Mouse (Mus musculus): ENCODE results near the gene Tmem107. TPM values are rescaled to one million over a fixed set of nuclear protein-coding genes. Genes with fewer than 3 reads are reported as not detected.

Tmem107 gene
- total and polyA plus RNA-seq, 2 experiments from 2014 or later = 27.8 to 61.8 TPM

DNA sequence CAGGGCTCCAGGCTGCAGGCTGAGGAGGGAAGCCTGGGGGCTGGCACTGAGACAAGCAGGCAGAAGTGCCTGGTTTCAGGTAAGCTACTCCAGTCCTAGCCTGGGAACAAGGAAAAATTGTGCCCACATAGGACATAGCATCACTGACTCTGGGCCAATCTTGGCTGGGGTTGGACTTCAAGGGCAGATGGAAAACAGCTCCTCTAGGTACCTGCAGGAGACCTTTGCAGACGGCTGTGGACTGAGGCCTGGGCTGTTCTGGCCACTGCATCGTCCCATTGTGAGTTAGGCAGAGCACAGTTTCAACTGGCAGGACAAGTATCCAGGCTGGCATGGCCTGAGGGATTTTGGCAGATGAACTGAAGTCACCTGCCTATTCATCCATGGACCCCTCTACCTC is 35.2 kb downstream of the Tmem107 start:
- DNase-seq (ENCODE audit: low spot score) (no peak), ATAC-seq (ENCODE audit: low FRiP score) (no peak)
- Histone ChIP-seq H3K4me2 (ENCODE audit: low read depth, low read length, poor library complexity, severe bottlenecking) (no peak overlapping the region), H3K36me3 (ENCODE audit: insufficient read depth, low read length) (peaks cover 79% of the 10 kb centered on the region), H3K9me3 (ENCODE audit: low read length) (no peaks in the 10 kb centered on the region), H3K9ac (replicated peaks; ENCODE audit: low read length, poor library complexity, severe bottlenecking) (no peak overlapping the region), H3K27ac (ENCODE audit: low read depth, low read length) (no peak overlapping the region), H3K4me3 (ENCODE audit: low read depth, low read length) (no peak overlapping the region), H3K4me1 (ENCODE audit: insufficient read depth, low read length) (no peaks in the 10 kb centered on the region), H3K27me3 (ENCODE audit: insufficient read depth, low read length) (no peaks in the 10 kb centered on the region)
- 76% methylated on average over 2 of the region's 2 CpGs for WGBS
- TF ChIP-seq CTCF (IDR thresholded peaks at IDR 0.05) = no peak

DNA sequence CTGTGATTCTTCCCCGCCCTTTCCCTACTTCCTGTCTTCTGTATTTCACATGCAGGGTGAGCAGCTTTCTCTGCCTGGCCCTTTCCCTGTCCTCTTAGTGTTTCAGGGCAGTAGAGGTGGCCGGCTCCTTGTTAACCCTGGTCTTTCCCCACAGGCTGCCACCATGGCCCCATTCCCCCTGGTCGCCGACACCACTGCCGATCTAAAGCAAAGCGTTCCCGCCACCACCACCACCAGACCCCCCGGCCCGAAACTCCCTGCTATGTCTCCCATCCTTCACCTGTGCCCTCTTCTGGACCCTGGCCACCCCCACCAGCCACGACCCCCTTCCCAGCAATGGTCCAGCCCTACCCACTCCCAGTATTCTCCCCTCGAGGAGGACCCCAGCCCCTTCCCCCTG is 35.7 kb downstream of the Tmem107 start:
- Histone ChIP-seq H3K4me1 (ENCODE audit: insufficient read depth, low read length) (no peaks in the 10 kb centered on the region; the same call in 1 of the 2 replicates), H3K4me2 (ENCODE audit: low read depth, low read length, poor library complexity, severe bottlenecking) (no peak overlapping the region), H3K27me3 (ENCODE audit: insufficient read depth, low read length) (no peaks in the 10 kb centered on the region), H3K27ac (ENCODE audit: low read depth, low read length) (no peak overlapping the region), H3K36me3 (ENCODE audit: insufficient read depth, low read length) (peaks cover 75% of the 10 kb centered on the region), H3K4me3 (ENCODE audit: low read depth, low read length) (no peak overlapping the region), H3K9me3 (ENCODE audit: low read length) (no peaks in the 10 kb centered on the region), H3K9ac (replicated peaks; ENCODE audit: low read length, poor library complexity, severe bottlenecking) (no peak overlapping the region)
- DNase-seq (ENCODE audit: low spot score) (no peak), ATAC-seq (ENCODE audit: low FRiP score) (no peak)
- WGBS = 95% methylated on average over 11 of the region's 11 CpGs
- no peak for TF ChIP-seq CTCF (IDR thresholded peaks at IDR 0.05)

DNA sequence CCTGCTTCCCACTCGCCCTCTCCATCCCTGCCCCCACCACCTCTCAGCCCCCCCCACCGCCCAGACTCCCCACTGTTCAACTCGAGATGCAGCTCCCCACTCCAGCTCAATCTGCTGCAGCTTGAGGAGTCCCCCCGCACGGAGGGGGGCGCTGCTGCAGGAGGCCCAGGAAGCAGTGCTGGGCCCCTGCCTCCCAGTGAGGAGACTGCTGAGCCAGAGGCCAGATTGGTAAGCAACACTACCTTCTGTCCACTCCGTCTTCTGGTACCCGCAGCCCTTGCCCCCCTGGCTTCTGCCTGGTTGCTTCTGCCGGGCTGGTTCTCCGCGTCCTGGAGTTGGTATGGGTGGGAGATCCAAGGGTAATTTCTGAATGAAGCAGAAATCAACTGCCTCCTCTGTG is 36.2 kb downstream of the Tmem107 start:
- H3K36me3 ChIP-seq (ENCODE audit: insufficient read depth, low read length) = peaks cover 71% of the 10 kb centered on the region
- WGBS = 85% methylated on average over 11 of the region's 11 CpGs
- no peak for DNase-seq (ENCODE audit: low spot score)
- TF ChIP-seq CTCF (IDR thresholded peaks at IDR 0.05) = no peak
- H3K4me2 ChIP-seq (ENCODE audit: low read depth, low read length, poor library complexity, severe bottlenecking) = no peak overlapping the region
- no peaks in the 10 kb centered on the region for H3K27me3 ChIP-seq (ENCODE audit: insufficient read depth, low read length)
- no peaks in the 10 kb centered on the region for H3K9me3 ChIP-seq (ENCODE audit: low read length)
- H3K4me1 ChIP-seq (ENCODE audit: insufficient read depth, low read length) = no peaks in the 10 kb centered on the region; the same call in 1 of the 2 replicates
- no peak overlapping the region for H3K9ac ChIP-seq (replicated peaks; ENCODE audit: low read length, poor library complexity, severe bottlenecking)
- H3K27ac ChIP-seq (ENCODE audit: low read depth, low read length) = no peak overlapping the region
- ATAC-seq (ENCODE audit: low FRiP score) = no peak
- H3K4me3 ChIP-seq (ENCODE audit: low read depth, low read length) = no peak overlapping the region

DNA sequence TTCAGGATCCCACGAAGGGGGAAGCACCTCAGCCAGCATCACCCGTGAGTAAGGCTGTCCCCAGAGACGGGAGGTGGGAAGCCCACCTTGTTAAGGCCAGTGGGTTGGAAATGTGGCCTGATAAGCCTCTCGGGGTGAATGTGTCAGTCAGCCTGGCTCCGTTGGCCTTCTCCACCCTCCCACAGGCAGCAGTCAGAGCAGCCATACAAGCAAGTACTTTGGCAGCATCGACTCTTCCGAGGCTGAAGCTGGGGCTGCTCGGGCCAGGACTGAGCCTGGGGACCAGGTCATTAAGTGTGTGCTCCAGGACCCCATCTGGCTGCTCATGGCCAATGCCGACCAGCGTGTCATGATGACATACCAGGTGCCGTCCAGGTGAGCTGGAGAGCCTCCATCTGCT is 37.1 kb downstream of the Tmem107 start:
- Histone ChIP-seq H3K4me2 (ENCODE audit: low read depth, low read length, poor library complexity, severe bottlenecking) (no peak overlapping the region), H3K27me3 (ENCODE audit: insufficient read depth, low read length) (no peaks in the 10 kb centered on the region), H3K4me3 (ENCODE audit: low read depth, low read length) (no peak overlapping the region), H3K9ac (replicated peaks; ENCODE audit: low read length, poor library complexity, severe bottlenecking) (no peak overlapping the region), H3K27ac (ENCODE audit: low read depth, low read length) (no peak overlapping the region), H3K4me1 (ENCODE audit: insufficient read depth, low read length) (no peaks in the 10 kb centered on the region; the same call in 1 of the 2 replicates), H3K36me3 (ENCODE audit: insufficient read depth, low read length) (peaks cover 63% of the 10 kb centered on the region), H3K9me3 (ENCODE audit: low read length) (no peaks in the 10 kb centered on the region)
- WGBS = 91% methylated on average over 11 of the region's 11 CpGs
- no peak for ATAC-seq (ENCODE audit: low FRiP score)
- TF ChIP-seq CTCF (IDR thresholded peaks at IDR 0.05) = no peak
- no peak for DNase-seq (ENCODE audit: low spot score)

DNA sequence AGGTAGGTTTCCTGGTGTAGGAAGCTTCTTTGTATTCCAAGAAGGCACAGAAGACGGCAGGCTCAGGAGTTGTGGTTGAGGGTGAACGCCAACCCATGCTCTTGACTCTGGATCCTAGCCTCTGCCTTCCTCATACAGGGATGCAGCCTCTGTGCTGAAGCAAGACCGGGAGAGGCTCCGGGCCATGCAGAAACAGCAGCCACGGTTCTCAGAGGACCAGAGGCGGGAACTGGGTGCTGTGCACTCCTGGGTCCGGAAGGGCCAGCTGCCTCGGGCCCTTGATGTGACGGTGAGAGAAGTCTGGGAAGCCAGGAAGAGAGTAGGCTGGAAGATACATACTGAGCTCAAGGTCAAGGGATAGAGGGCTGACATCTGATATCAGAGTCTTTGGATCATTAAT is 37.6 kb downstream of the Tmem107 start:
- H3K4me2 ChIP-seq (ENCODE audit: low read depth, low read length, poor library complexity, severe bottlenecking) = no peak overlapping the region
- H3K4me3 ChIP-seq (ENCODE audit: low read depth, low read length) = no peak overlapping the region
- H3K36me3 ChIP-seq (ENCODE audit: insufficient read depth, low read length) = peaks cover 58% of the 10 kb centered on the region
- H3K4me1 ChIP-seq (ENCODE audit: insufficient read depth, low read length) = no peaks in the 10 kb centered on the region; the same call in 1 of the 2 replicates
- DNase-seq (ENCODE audit: low spot score) (no peak), ATAC-seq (ENCODE audit: low FRiP score) (no peak)
- H3K27me3 ChIP-seq (ENCODE audit: insufficient read depth, low read length) = no peaks in the 10 kb centered on the region
- H3K9ac ChIP-seq (replicated peaks; ENCODE audit: low read length, poor library complexity, severe bottlenecking) = no peak overlapping the region
- H3K9me3 ChIP-seq (ENCODE audit: low read length) = no peaks in the 10 kb centered on the region
- WGBS = 91% methylated on average over 9 of the region's 9 CpGs
- no peak for TF ChIP-seq CTCF (IDR thresholded peaks at IDR 0.05)
- H3K27ac ChIP-seq (ENCODE audit: low read depth, low read length) = no peak overlapping the region

DNA sequence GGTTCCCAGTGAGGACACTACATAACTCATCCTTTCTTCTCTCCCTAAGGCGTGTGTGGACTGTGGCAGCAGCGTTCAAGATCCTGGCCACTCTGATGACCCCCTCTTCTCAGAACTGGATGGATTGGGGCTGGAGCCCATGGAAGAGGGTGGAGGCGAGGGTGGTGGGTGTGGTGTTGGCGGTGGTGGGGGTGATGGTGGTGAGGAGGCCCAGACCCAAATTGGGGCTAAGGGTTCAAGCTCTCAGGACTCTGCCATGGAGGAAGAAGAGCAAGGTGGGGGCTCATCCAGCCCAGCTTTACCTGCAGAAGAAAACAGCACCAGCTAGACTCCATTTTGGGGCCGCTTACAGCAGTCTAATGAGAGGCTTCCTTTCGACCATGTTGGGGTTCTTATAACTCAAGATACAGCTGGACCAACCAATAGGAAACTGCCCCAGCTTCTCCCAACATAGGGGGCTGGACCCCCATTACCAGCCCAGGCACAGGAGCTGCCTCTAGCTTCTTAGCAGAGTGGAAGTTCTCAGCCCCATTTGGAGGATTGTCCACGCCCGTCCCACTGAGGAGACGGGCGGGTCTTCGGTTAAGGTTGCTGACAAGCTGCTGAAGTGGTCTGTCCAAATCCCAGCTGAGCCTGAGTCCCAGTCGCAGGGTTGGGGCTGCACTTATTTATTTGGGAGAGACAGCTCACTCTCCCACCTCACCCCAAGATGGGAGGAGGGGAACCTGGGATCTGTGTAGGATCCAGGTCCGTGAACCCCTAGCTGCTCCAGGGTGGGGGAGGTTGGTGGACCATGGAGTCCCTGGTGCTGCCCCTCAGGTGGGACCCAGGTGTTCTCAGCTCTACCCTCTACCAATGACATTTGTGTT is 38.7 kb downstream of the Tmem107 start:
- ATAC-seq (ENCODE audit: low FRiP score) = peak; percentile 5; the same call in 1 of the 2 replicates
- TF ChIP-seq CTCF (IDR thresholded peaks at IDR 0.05) = no peak
- H3K36me3 ChIP-seq (ENCODE audit: insufficient read depth, low read length) = peaks cover 47% of the 10 kb centered on the region
- H3K27me3 ChIP-seq (ENCODE audit: insufficient read depth, low read length) = no peaks in the 10 kb centered on the region
- no peak overlapping the region for H3K27ac ChIP-seq (ENCODE audit: low read depth, low read length)
- no peak overlapping the region for H3K9ac ChIP-seq (replicated peaks; ENCODE audit: low read length, poor library complexity, severe bottlenecking)
- WGBS = 79% methylated on average over 13 of the region's 13 CpGs
- H3K9me3 ChIP-seq (ENCODE audit: low read length) = no peaks in the 10 kb centered on the region
- no peaks in the 10 kb centered on the region; the same call in 1 of the 2 replicates for H3K4me1 ChIP-seq (ENCODE audit: insufficient read depth, low read length)
- H3K4me2 ChIP-seq (ENCODE audit: low read depth, low read length, poor library complexity, severe bottlenecking) = no peak overlapping the region
- H3K4me3 ChIP-seq (ENCODE audit: low read depth, low read length) = no peak overlapping the region
- DNase-seq (ENCODE audit: low spot score) = no peak
